Mouse (Mus musculus) midbrain, embryonic 12.5 days (tissue): Measurements from ENCODE around the gene Dctd. TPM values are rescaled to one million over a fixed set of nuclear protein-coding genes. Genes with fewer than 3 reads are reported as not detected.

Experiments used
- ATAC-seq: fragments of 200-750 bp; cut with Nextera tagmentation; 2 replicates; pipeline ENCODE4 v1.8.0; 2017; ENCODE audit warnings: low read depth, moderate TSS enrichment, moderate library complexity; ENCODE audit not compliant: low FRiP score
- H3K27ac ChIP-seq: fragments of 300-500 bp; sonication (generic); replicated peaks from 2 replicates; pipeline ENCODE4 v1.5.1; 2016; ENCODE audit warnings: mild to moderate bottlenecking
- H3K27me3 ChIP-seq: fragments of 300-500 bp; sonication (generic); 2 replicates; pipeline ENCODE4 v1.6.1; 2016; ENCODE audit warnings: mild to moderate bottlenecking
- H3K36me3 ChIP-seq: fragments of 300-500 bp; sonication (generic); 2 replicates; pipeline ENCODE4 v1.6.1; 2016
- H3K4me1 ChIP-seq: fragments of 300-500 bp; sonication (generic); 2 replicates; pipeline ENCODE4 v1.6.1; 2016
- H3K4me2 ChIP-seq: fragments of 300-500 bp; sonication (generic); replicated peaks from 2 replicates; pipeline ENCODE4 v1.6.1; 2016; ENCODE audit warnings: mild to moderate bottlenecking, moderate library complexity
- H3K4me3 ChIP-seq: fragments of 300-500 bp; sonication (generic); 2 replicates; pipeline ENCODE4 v1.5.1; 2016; ENCODE audit warnings: mild to moderate bottlenecking
- H3K9ac ChIP-seq: fragments of 300-500 bp; sonication (generic); replicated peaks from 2 replicates; pipeline ENCODE4 v1.6.1; 2016; ENCODE audit warnings: mild to moderate bottlenecking, moderate library complexity
- H3K9me3 ChIP-seq: fragments of 300-500 bp; sonication (generic); 2 replicates; pipeline ENCODE4 v1.6.1; 2016; ENCODE audit warnings: mild to moderate bottlenecking
- WGBS: fragments of 180-500 bp; shearing (Covaris S2); methylation state at CpG from one replicate; pipeline ENCODE4 v1.1.7; 2016; 5-methylcytosine and 5-hydroxymethylcytosine counted together
- polyA plus RNA-seq: library from polyadenylated mRNA; unstranded; fragments of >200 nt; fragmentation: Nextera tagmentation; extraction: Ambion mirVana; gene quantifications from 2 replicates; pipeline ENCODE4 v1.2.1, GENCODE M21; 2016

Dctd gene
- polyA plus RNA-seq, 1 experiment from 2014 or later, result 14.3 TPM

- ATAC-seq, result no peak
These were observed 89.7 kb downstream of the Dctd start for GRCm38 (mm10) chr8:48188586-48188985.

GRCm38 (mm10) chr8:48195971-48196370, 97.1 kb downstream of the Dctd start:
- H3K36me3 ChIP-seq, result no peaks in the 10 kb centered on the region
- no peak for ATAC-seq
- no peaks in the 10 kb centered on the region for H3K4me1 ChIP-seq
- no peak overlapping the region for H3K27ac ChIP-seq
- no peak overlapping the region for H3K4me2 ChIP-seq
- 96% methylated on average over 9 of the region's 9 CpGs for WGBS
- no peaks in the 10 kb centered on the region for H3K27me3 ChIP-seq
- H3K9me3 ChIP-seq, result no peaks in the 10 kb centered on the region
- H3K9ac ChIP-seq, result no peak overlapping the region
- no peak overlapping the region for H3K4me3 ChIP-seq

More at GRCm38 (mm10) chr8:48188586-48188985, 89.7 kb downstream of the Dctd start:
- H3K36me3 ChIP-seq, result no peaks in the 10 kb centered on the region
- H3K4me3 ChIP-seq, result no peak overlapping the region
- H3K9me3 ChIP-seq, result 0 out of 2 replicates have a peak, but pooled peaks cover 3% of the 10 kb centered on the region
- no peak overlapping the region for H3K9ac ChIP-seq
- 96% methylated on average over 12 of the region's 12 CpGs for WGBS
- H3K27me3 ChIP-seq, result no peaks in the 10 kb centered on the region
- H3K4me2 ChIP-seq, result no peak overlapping the region
- no peak overlapping the region for H3K27ac ChIP-seq
- H3K4me1 ChIP-seq, result no peaks in the 10 kb centered on the region

GRCm38 (mm10) chr8:48199171-48199570, 100.3 kb downstream of the Dctd start:
- Histone ChIP-seq H3K27me3 (peaks cover 4% of the 10 kb centered on the region; the same call in 1 of the 2 replicates), H3K36me3 (no peaks in the 10 kb centered on the region)
- WGBS, result 96% methylated on average over 9 of the region's 9 CpGs

GRCm38 (mm10) chr8:48202632-48203031, 103.7 kb downstream of the Dctd start:
- peaks cover 4% of the 10 kb centered on the region; the same call in 1 of the 2 replicates for H3K4me1 ChIP-seq
- no peak overlapping the region for H3K4me2 ChIP-seq
- H3K9ac ChIP-seq, result no peak overlapping the region
- peaks cover 10% of the 10 kb centered on the region; the same call in 1 of the 2 replicates for H3K27me3 ChIP-seq
- H3K27ac ChIP-seq, result no peak overlapping the region
- no peak for ATAC-seq
- 57% methylated on average over 3 of the region's 3 CpGs for WGBS
- no peaks in the 10 kb centered on the region for H3K36me3 ChIP-seq
- H3K4me3 ChIP-seq, result no peak overlapping the region
- no peaks in the 10 kb centered on the region for H3K9me3 ChIP-seq

More at GRCm38 (mm10) chr8:48199171-48199570, 100.3 kb downstream of the Dctd start:
- Histone ChIP-seq H3K9ac (no peak overlapping the region), H3K9me3 (no peaks in the 10 kb centered on the region), H3K4me3 (no peak overlapping the region), H3K4me2 (no peak overlapping the region), H3K27ac (no peak overlapping the region), H3K4me1 (peaks cover 4% of the 10 kb centered on the region; the same call in 1 of the 2 replicates)
- ATAC-seq, result no peak

Other genes with a start within 250 kb of the Dctd start
- 9.9 and 10.0 TPM in 2 replicates for gene Wwc2, start 108.2 kb upstream of the Dctd start, polyA plus RNA-seq